Mouse (Mus musculus) megakaryocyte, embryonic 14.5 days (primary cell): ENCODE results near the gene Retreg1.

Experiments
- FLI1 ChIP-seq: IDR thresholded peaks from 2 replicates; pipeline ENCODE4 v1.6.1; 2012; ENCODE audit warnings: low read length, inconsistent platforms, mixed read lengths
- GATA1 ChIP-seq: IDR thresholded peaks from 3 replicates; pipeline ENCODE4 v1.6.1; 2012; ENCODE audit warnings: mixed read lengths, low read length, inconsistent platforms, borderline replicate concordance

GRCm38 (mm10) chr15:25972758-25973157, 129.8 kb downstream of the Retreg1 start:
- no peak for TF ChIP-seq GATA1
- TF ChIP-seq FLI1: no peak
